Mouse (Mus musculus) hindbrain, embryonic 14.5 days (tissue): ENCODE results near the gene Cpxm2. TPM values are rescaled to one million over a fixed set of nuclear protein-coding genes. Genes with fewer than 3 reads are reported as not detected.

ENCODE experiments used
- ATAC-seq: fragments of 200-750 bp; cut with Nextera tagmentation; 2 replicates; pipeline ENCODE4 v1.8.0; 2017; ENCODE audit warnings: moderate number of reproducible peaks, mild to moderate bottlenecking, moderate TSS enrichment, moderate library complexity; ENCODE audit not compliant: low FRiP score
- DNase-seq: peaks from one replicate; pipeline ENCODE4 v3.0.0-alpha.2; 2015; ENCODE audit warnings: low spot score
- H3K27ac ChIP-seq: fragments of 300-500 bp; sonication (generic); 2 replicates; pipeline ENCODE4 v1.5.1; 2014; ENCODE audit warnings: mild to moderate bottlenecking, moderate library complexity
- H3K27me3 ChIP-seq: fragments of 300-500 bp; sonication (generic); 2 replicates; pipeline ENCODE4 v1.6.1; 2014; ENCODE audit warnings: mild to moderate bottlenecking, low read length, mixed read lengths; ENCODE audit not compliant: control insufficient read depth, insufficient read depth
- H3K36me3 ChIP-seq: fragments of 300-500 bp; sonication (generic); replicated peaks from 2 replicates; pipeline ENCODE4 v1.6.1; 2014; ENCODE audit not compliant: control insufficient read depth, insufficient read depth
- H3K4me1 ChIP-seq: fragments of 300-500 bp; sonication (generic); replicated peaks from 2 replicates; pipeline ENCODE4 v1.6.1; 2014; ENCODE audit warnings: antibody characterized with exemption, low read length, mixed read lengths; ENCODE audit not compliant: control insufficient read depth, insufficient read depth
- H3K4me2 ChIP-seq: fragments of 300-500 bp; sonication (generic); replicated peaks from 2 replicates; pipeline ENCODE4 v1.6.1; 2014; ENCODE audit warnings: mild to moderate bottlenecking, moderate library complexity
- H3K4me3 ChIP-seq: fragments of 300-500 bp; sonication (generic); replicated peaks from 2 replicates; pipeline ENCODE4 v1.5.1; 2014; ENCODE audit warnings: mild to moderate bottlenecking, low read length
- H3K9ac ChIP-seq: fragments of 300-500 bp; sonication (generic); 2 replicates; pipeline ENCODE4 v1.6.1; 2014
- H3K9me3 ChIP-seq: fragments of 300-500 bp; sonication (generic); 2 replicates; pipeline ENCODE4 v1.6.1; 2016; ENCODE audit warnings: low read length; ENCODE audit not compliant: control insufficient read depth
- WGBS: fragments of 180-500 bp; shearing (Covaris S2); extraction: QIAGEN DNeasy Blood & Tissue Kit; methylation state at CpG from one replicate; pipeline ENCODE4 v1.1.7; 2014; 5-methylcytosine and 5-hydroxymethylcytosine counted together
- polyA plus RNA-seq: library from polyadenylated mRNA; unstranded; fragments of >200 nt; fragmentation: Nextera tagmentation; extraction: Ambion mirVana; gene quantifications from 2 replicates; pipeline ENCODE4 v1.2.1, GENCODE M21; 2014

The Cpxm2 gene
- polyA plus RNA-seq, 1 experiment from 2014 or later, result 2.1 TPM

GRCm38 (mm10) chr7:132162254-132162653, 7.7 kb upstream of the Cpxm2 start:
- DNase-seq, result no peak
- no peak for ATAC-seq
- H3K4me1 ChIP-seq, result peaks cover 9% of the 10 kb centered on the region; the same call in 1 of the 2 replicates

GRCm38 (mm10) chr7:132158321-132159025, 3.9 kb upstream of the Cpxm2 start:
- DNase-seq (peak; percentile 60), ATAC-seq (peak; percentile 42; the same call in 1 of the 2 replicates)
- WGBS, result 50% methylated on average over 9 of the region's 9 CpGs
- H3K4me1 ChIP-seq, result peaks cover 28% of the 10 kb centered on the region
- no peak overlapping the region for H3K4me3 ChIP-seq
- peak overlapping the region; percentile 83 for H3K27ac ChIP-seq
- no peaks in the 10 kb centered on the region for H3K9me3 ChIP-seq
- H3K9ac ChIP-seq, result no peak overlapping the region
- no peak overlapping the region for H3K4me2 ChIP-seq
- peaks cover 16% of the 10 kb centered on the region for H3K27me3 ChIP-seq
- no peaks in the 10 kb centered on the region for H3K36me3 ChIP-seq

More at GRCm38 (mm10) chr7:132162254-132162653, 7.7 kb upstream of the Cpxm2 start:
- H3K27ac ChIP-seq, result 0 out of 2 replicates have a peak overlapping the region, but pooled peaks have one; percentile 63
- H3K27me3 ChIP-seq, result no peaks in the 10 kb centered on the region
- H3K4me3 ChIP-seq, result no peak overlapping the region
- H3K9me3 ChIP-seq, result no peaks in the 10 kb centered on the region
- WGBS, result 60% methylated on average over 3 of the region's 3 CpGs
- no peaks in the 10 kb centered on the region for H3K36me3 ChIP-seq
- H3K9ac ChIP-seq, result no peak overlapping the region
- H3K4me2 ChIP-seq, result no peak overlapping the region

GRCm38 (mm10) chr7:132153725-132154147, 803 bp downstream of the Cpxm2 start:
- Histone ChIP-seq H3K4me3 (no peak overlapping the region), H3K36me3 (no peaks in the 10 kb centered on the region), H3K4me1 (peaks cover 25% of the 10 kb centered on the region), H3K9me3 (no peaks in the 10 kb centered on the region), H3K27me3 (peaks cover 23% of the 10 kb centered on the region), H3K9ac (no peak overlapping the region), H3K27ac (no peak overlapping the region), H3K4me2 (peak overlapping the region; percentile 58; the same call in 1 of the 2 replicates)
- ATAC-seq (peak; percentile 78; the same call in 1 of the 2 replicates), DNase-seq (peak; percentile 46)
- WGBS, result 16% methylated on average over 6 of the region's 6 CpGs

GRCm38 (mm10) chr7:132145227-132145800, 9.2 kb downstream of the Cpxm2 start:
- H3K4me1 ChIP-seq, result no peaks in the 10 kb centered on the region
- H3K9me3 ChIP-seq, result no peaks in the 10 kb centered on the region
- H3K27me3 ChIP-seq, result no peaks in the 10 kb centered on the region
- no peaks in the 10 kb centered on the region for H3K36me3 ChIP-seq
- no peak overlapping the region for H3K4me2 ChIP-seq
- ATAC-seq (no peak), DNase-seq (no peak)
- WGBS, result 74% methylated on average over 15 of the region's 15 CpGs
- H3K4me3 ChIP-seq, result no peak overlapping the region
- no peak overlapping the region for H3K9ac ChIP-seq
- no peak overlapping the region for H3K27ac ChIP-seq

GRCm38 (mm10) chr7:132128687-132129086, 25.9 kb downstream of the Cpxm2 start:
- H3K9ac ChIP-seq, result no peak overlapping the region
- 55% methylated on average over 6 of the region's 6 CpGs for WGBS
- H3K9me3 ChIP-seq, result no peaks in the 10 kb centered on the region
- no peaks in the 10 kb centered on the region for H3K27me3 ChIP-seq
- no peaks in the 10 kb centered on the region for H3K36me3 ChIP-seq
- H3K4me1 ChIP-seq, result no peaks in the 10 kb centered on the region
- no peak for ATAC-seq
- DNase-seq, result no peak
- no peak overlapping the region for H3K27ac ChIP-seq
- no peak overlapping the region for H3K4me3 ChIP-seq
- no peak overlapping the region for H3K4me2 ChIP-seq

GRCm38 (mm10) chr7:132124948-132125347, 29.6 kb downstream of the Cpxm2 start:
- Histone ChIP-seq H3K9ac (no peak overlapping the region), H3K9me3 (no peaks in the 10 kb centered on the region), H3K27me3 (no peaks in the 10 kb centered on the region), H3K27ac (no peak overlapping the region), H3K4me2 (no peak overlapping the region), H3K36me3 (no peaks in the 10 kb centered on the region), H3K4me1 (no peaks in the 10 kb centered on the region), H3K4me3 (no peak overlapping the region)
- ATAC-seq, result no peak
- WGBS, result 62% methylated on average over 7 of the region's 7 CpGs
- DNase-seq, result no peak

GRCm38 (mm10) chr7:132123211-132123610, 31.3 kb downstream of the Cpxm2 start:
- H3K27me3 ChIP-seq, result no peaks in the 10 kb centered on the region
- no peak for ATAC-seq
- no peaks in the 10 kb centered on the region for H3K4me1 ChIP-seq
- DNase-seq, result no peak
- H3K36me3 ChIP-seq, result no peaks in the 10 kb centered on the region
- WGBS, result 86% methylated on average over 7 of the region's 7 CpGs
- H3K4me3 ChIP-seq, result no peak overlapping the region
- H3K27ac ChIP-seq, result no peak overlapping the region
- H3K4me2 ChIP-seq, result no peak overlapping the region
- H3K9ac ChIP-seq, result no peak overlapping the region
- no peaks in the 10 kb centered on the region for H3K9me3 ChIP-seq

GRCm38 (mm10) chr7:132119817-132120216, 34.7 kb downstream of the Cpxm2 start:
- H3K4me1 ChIP-seq, result 0 out of 2 replicates have a peak, but pooled peaks cover 5% of the 10 kb centered on the region
- H3K9me3 ChIP-seq, result no peaks in the 10 kb centered on the region
- no peaks in the 10 kb centered on the region for H3K27me3 ChIP-seq
- no peak overlapping the region for H3K4me3 ChIP-seq
- no peaks in the 10 kb centered on the region for H3K36me3 ChIP-seq
- H3K4me2 ChIP-seq, result no peak overlapping the region
- DNase-seq (no peak), ATAC-seq (no peak)
- no peak overlapping the region for H3K27ac ChIP-seq
- no peak overlapping the region for H3K9ac ChIP-seq
- 86% methylated on average over 4 of the region's 4 CpGs for WGBS

- no peak overlapping the region for H3K9ac ChIP-seq
- no peak overlapping the region for H3K4me3 ChIP-seq
- H3K27ac ChIP-seq, result no peak overlapping the region
- no peaks in the 10 kb centered on the region for H3K36me3 ChIP-seq
- ATAC-seq, result no peak
- no peaks in the 10 kb centered on the region for H3K9me3 ChIP-seq
- WGBS, result 75% methylated on average over 5 of the region's 5 CpGs
- no peak for DNase-seq
- H3K4me1 ChIP-seq, result no peaks in the 10 kb centered on the region
- no peaks in the 10 kb centered on the region for H3K27me3 ChIP-seq
- H3K4me2 ChIP-seq, result no peak overlapping the region
Measured at GRCm38 (mm10) chr7:132111770-132112169, 42.8 kb downstream of the Cpxm2 start.
